Mouse (Mus musculus): Measurements from ENCODE around the gene Lpcat3. TPM values are rescaled to one million over a fixed set of nuclear protein-coding genes. Genes with fewer than 3 reads are reported as not detected.

Lpcat3 gene
- total RNA-seq, 2 experiments from 2014 or later, result 22.4 to 32.8 TPM

Other genes with a start within 250 kb of the Lpcat3 start
- gene Pex5, start 248.0 kb upstream of the Lpcat3 start, total RNA-seq (2015), result 16.1 and 16.8 TPM in 2 replicates
- gene Pex5, start 248.0 kb upstream of the Lpcat3 start, total RNA-seq (2017), result 17.7 and 18.4 TPM in 2 replicates
- gene Clstn3, start 198.2 kb upstream of the Lpcat3 start, total RNA-seq (2015), result 0.11 and 1.2 TPM in 2 replicates
- 0.51 and 0.73 TPM in 2 replicates for gene Clstn3, start 198.2 kb upstream of the Lpcat3 start, total RNA-seq (2017)
- gene C1rl, start 169.9 kb upstream of the Lpcat3 start, total RNA-seq (2015), result 9.2 and 11.8 TPM in 2 replicates
- 15.1 and 15.9 TPM in 2 replicates for gene C1rl, start 169.9 kb upstream of the Lpcat3 start, total RNA-seq (2017)
- gene C1ra, start 150.6 kb upstream of the Lpcat3 start, total RNA-seq (2015), result 4.7 and 4.8 TPM in 2 replicates
- 3.4 and 3.8 TPM in 2 replicates for gene C1ra, start 150.6 kb upstream of the Lpcat3 start, total RNA-seq (2017)
- gene C1s1, start 120.7 kb upstream of the Lpcat3 start, total RNA-seq (2015), result 0.14 TPM in 1 of 2 replicates, not detected in the other
- gene C1s1, start 120.7 kb upstream of the Lpcat3 start, total RNA-seq (2017), result 0.28 and 1.0 TPM in 2 replicates
- not detected in 2 replicates for gene C1rb, start 92.7 kb upstream of the Lpcat3 start, total RNA-seq (2015)
- gene C1rb, start 92.7 kb upstream of the Lpcat3 start, total RNA-seq (2017), result not detected in 2 replicates
- not detected in 2 replicates for gene C1s2, start 26.9 kb upstream of the Lpcat3 start, total RNA-seq (2015)
- gene C1s2, start 26.9 kb upstream of the Lpcat3 start, total RNA-seq (2017), result 0.16 TPM in 1 of 2 replicates, not detected in the other
- gene Emg1, start 49.2 kb downstream of the Lpcat3 start, total RNA-seq (2015), result 144 and 179 TPM in 2 replicates
- gene Emg1, start 49.2 kb downstream of the Lpcat3 start, total RNA-seq (2017), result 170 and 206 TPM in 2 replicates
- gene Phb2, start 49.3 kb downstream of the Lpcat3 start, total RNA-seq (2015), result 99.5 and 115 TPM in 2 replicates
- 152 and 160 TPM in 2 replicates for gene Phb2, start 49.3 kb downstream of the Lpcat3 start, total RNA-seq (2017)
- 308 and 336 TPM in 2 replicates for gene Ptpn6, start 75.7 kb downstream of the Lpcat3 start, total RNA-seq (2015)
- gene Ptpn6, start 75.7 kb downstream of the Lpcat3 start, total RNA-seq (2017), result 1,009 and 1,024 TPM in 2 replicates
- gene Grcc10, start 78.3 kb downstream of the Lpcat3 start, total RNA-seq (2015), result 177 and 203 TPM in 2 replicates
- gene Grcc10, start 78.3 kb downstream of the Lpcat3 start, total RNA-seq (2017), result 121 and 136 TPM in 2 replicates
- gene Gm45234, start 93.0 kb downstream of the Lpcat3 start, total RNA-seq (2015), result not detected in 2 replicates
- gene Gm45234, start 93.0 kb downstream of the Lpcat3 start, total RNA-seq (2017), result not detected in 2 replicates
- 25.7 and 29.8 TPM in 2 replicates for gene Atn1, start 93.5 kb downstream of the Lpcat3 start, total RNA-seq (2015)
- 3.0 and 10.9 TPM in 2 replicates for gene Atn1, start 93.5 kb downstream of the Lpcat3 start, total RNA-seq (2017)
- not detected in 2 replicates for gene Eno2, start 106.6 kb downstream of the Lpcat3 start, total RNA-seq (2015)
- gene Eno2, start 106.6 kb downstream of the Lpcat3 start, total RNA-seq (2017), result not detected in 2 replicates
- not detected in 2 replicates for gene Lrrc23, start 116.7 kb downstream of the Lpcat3 start, total RNA-seq (2015)
- gene Lrrc23, start 116.7 kb downstream of the Lpcat3 start, total RNA-seq (2017), result 0.26 and 3.9 TPM in 2 replicates
- gene Spsb2, start 145.6 kb downstream of the Lpcat3 start, total RNA-seq (2015), result 5.1 and 8.0 TPM in 2 replicates
- 10.3 and 14.0 TPM in 2 replicates for gene Spsb2, start 145.6 kb downstream of the Lpcat3 start, total RNA-seq (2017)
- 134 and 144 TPM in 2 replicates for gene Tpi1, start 151.3 kb downstream of the Lpcat3 start, total RNA-seq (2015)
- 93.8 and 113 TPM in 2 replicates for gene Tpi1, start 151.3 kb downstream of the Lpcat3 start, total RNA-seq (2017)
- gene Usp5, start 166.5 kb downstream of the Lpcat3 start, total RNA-seq (2015), result 31.8 and 32.7 TPM in 2 replicates
- 56.3 and 58.5 TPM in 2 replicates for gene Usp5, start 166.5 kb downstream of the Lpcat3 start, total RNA-seq (2017)
- 160 and 180 TPM in 2 replicates for gene Cdca3, start 166.5 kb downstream of the Lpcat3 start, total RNA-seq (2015)
- gene Cdca3, start 166.5 kb downstream of the Lpcat3 start, total RNA-seq (2017), result 168 and 185 TPM in 2 replicates
- gene Gnb3, start 177.2 kb downstream of the Lpcat3 start, total RNA-seq (2015), result not detected in 2 replicates
- gene Gnb3, start 177.2 kb downstream of the Lpcat3 start, total RNA-seq (2017), result not detected in 2 replicates
- 0.09 and 0.14 TPM in 2 replicates for gene P3h3, start 194.7 kb downstream of the Lpcat3 start, total RNA-seq (2015)
- 0.61 TPM in 1 of 2 replicates, not detected in the other for gene P3h3, start 194.7 kb downstream of the Lpcat3 start, total RNA-seq (2017)
- not detected in 2 replicates for gene Gpr162, start 201.0 kb downstream of the Lpcat3 start, total RNA-seq (2015)
- 0.33 TPM in 1 of 2 replicates, not detected in the other for gene Gpr162, start 201.0 kb downstream of the Lpcat3 start, total RNA-seq (2017)
- gene Cd4, start 225.2 kb downstream of the Lpcat3 start, total RNA-seq (2015), result 0.09 and 0.71 TPM in 2 replicates
- gene Cd4, start 225.2 kb downstream of the Lpcat3 start, total RNA-seq (2017), result 0.20 and 0.37 TPM in 2 replicates
- 1.2 TPM in 2 replicates for gene Lag3, start 248.7 kb downstream of the Lpcat3 start, total RNA-seq (2015)
- 0.44 and 1.4 TPM in 2 replicates for gene Lag3, start 248.7 kb downstream of the Lpcat3 start, total RNA-seq (2017)